In genomic region chr4:124102684-124103083, GRCm38 (mm10) we compare ENCODE assay signal across 9 mouse cellular contexts.
DNase-seq lines count a peak whose midpoint lies in the region; ATAC-seq and TF ChIP-seq lines count a peak whose summit lies in the region.
"Had no signal": no experiment of that assay in that cellular context is flagged by ENCODE, and none has a peak within 500 bp of the region (broad histone marks: within the 10 kb centered on the region; RNA-seq: fewer than 3 reads in every experiment).

No protein-coding gene starts in this region.

- 47% methylated on average over 2 of the region's 2 CpGs for WGBS in kidney, embryonic 14.5 days
- WGBS in liver, embryonic 14.5 days (ENCODE audit: insufficient replicate concordance) = 25% methylated on average over 2 of the region's 2 CpGs
- WGBS in forebrain, embryonic 15.5 days = 42% methylated on average over 2 of the region's 2 CpGs

- no peak overlapping the region for H3K9ac ChIP-seq in kidney, embryonic 14.5 days (ENCODE audit: low read depth, low read length)
- no peak overlapping the region for H3K9ac ChIP-seq in ES-Bruce4 (ENCODE audit: low read depth, poor library complexity, severe bottlenecking)
- no peak overlapping the region for H3K9ac ChIP-seq in liver, embryonic 14.5 days (replicated peaks)
- H3K9ac ChIP-seq in forebrain, embryonic 15.5 days (replicated peaks) = no peak overlapping the region
- H3K9ac ChIP-seq: embryonic facial prominence, embryonic 13.5 days had no signal

- H3K27me3 ChIP-seq in kidney, embryonic 14.5 days (ENCODE audit: control insufficient read depth, insufficient read depth, low read length) = no peaks in the 10 kb centered on the region
- no peaks in the 10 kb centered on the region for H3K27me3 ChIP-seq in ES-Bruce4 (ENCODE audit: control insufficient read depth, insufficient read depth, low read length, poor library complexity, severe bottlenecking)
- H3K27me3 ChIP-seq in liver, embryonic 14.5 days (ENCODE audit: control insufficient read depth, insufficient read depth, low read length) = no peaks in the 10 kb centered on the region
- no peaks in the 10 kb centered on the region for H3K27me3 ChIP-seq in forebrain, embryonic 15.5 days
- H3K27me3 ChIP-seq: embryonic facial prominence, embryonic 13.5 days had no signal

- H3K4me2 ChIP-seq in kidney, embryonic 14.5 days (replicated peaks; ENCODE audit: low read depth, low read length) = no peak overlapping the region
- H3K4me2 ChIP-seq in liver, embryonic 14.5 days (ENCODE audit: low read depth) = no peak overlapping the region
- no peak overlapping the region for H3K4me2 ChIP-seq in forebrain, embryonic 15.5 days (replicated peaks)
- H3K4me2 ChIP-seq: embryonic facial prominence, embryonic 13.5 days had no signal

- no peak for ATAC-seq in kidney, embryonic 14.5 days (ENCODE audit: low FRiP score, low TSS enrichment)
- ATAC-seq in liver, embryonic 14.5 days (ENCODE audit: insufficient read depth) = no peak
- no peak for ATAC-seq in forebrain, embryonic 15.5 days (replicated peaks)
- no peak for ATAC-seq in frontal cortex, adult (ENCODE audit: low TSS enrichment)

- no peaks in the 10 kb centered on the region for H3K9me3 ChIP-seq in kidney, embryonic 14.5 days (ENCODE audit: control insufficient read depth, low read length)
- H3K9me3 ChIP-seq in ES-Bruce4 (replicated peaks; ENCODE audit: control insufficient read depth, insufficient read depth, low read length, poor library complexity, severe bottlenecking) = no peaks in the 10 kb centered on the region; the same call in 1 of the 2 replicates
- no peaks in the 10 kb centered on the region for H3K9me3 ChIP-seq in liver, embryonic 14.5 days (ENCODE audit: control insufficient read depth, low read length)
- H3K9me3 ChIP-seq in forebrain, embryonic 15.5 days = no peaks in the 10 kb centered on the region
- H3K9me3 ChIP-seq: embryonic facial prominence, embryonic 13.5 days had no signal

- no peaks in the 10 kb centered on the region for H3K4me1 ChIP-seq in kidney, embryonic 14.5 days (ENCODE audit: control insufficient read depth, insufficient read depth, low read length)
- no peaks in the 10 kb centered on the region for H3K4me1 ChIP-seq in ES-Bruce4 (ENCODE audit: control insufficient read depth, insufficient read depth, low read length)
- H3K4me1 ChIP-seq in liver, embryonic 14.5 days (replicated peaks; ENCODE audit: control insufficient read depth in 2 of 2, insufficient read depth in 2 of 2, low read length in 1 of 2) = no peaks in the 10 kb centered on the region
- H3K4me1 ChIP-seq in forebrain, embryonic 15.5 days = peaks cover 5% of the 10 kb centered on the region; the same call in 1 of the 2 replicates

- no peak overlapping the region for H3K27ac ChIP-seq in kidney, embryonic 14.5 days (ENCODE audit: low read depth, low read length)
- H3K27ac ChIP-seq in ES-Bruce4 (ENCODE audit: insufficient read depth, low read length) = no peak overlapping the region
- H3K27ac ChIP-seq in liver, embryonic 14.5 days = no peak overlapping the region
- H3K27ac ChIP-seq in forebrain, embryonic 15.5 days (replicated peaks) = no peak overlapping the region
- H3K27ac ChIP-seq: embryonic facial prominence, embryonic 13.5 days had no signal

- TF ChIP-seq EP300 in ES-Bruce4 (IDR thresholded peaks at IDR 0.05; ENCODE audit: insufficient read depth, low read depth, low read length) = no peak
- TF ChIP-seq EP300 in liver, embryonic 14.5 days (IDR thresholded peaks at IDR 0.05; ENCODE audit: low read depth) = no peak

- H3K4me3 ChIP-seq in kidney, embryonic 14.5 days (ENCODE audit: low read length) = no peak overlapping the region
- H3K4me3 ChIP-seq in ES-Bruce4 (ENCODE audit: low read depth, low read length) = no peak overlapping the region
- no peak overlapping the region for H3K4me3 ChIP-seq in liver, embryonic 14.5 days (ENCODE audit: insufficient read depth in 1 of 2, low read depth in 2 of 2, low read length in 2 of 2)
- no peak overlapping the region for H3K4me3 ChIP-seq in forebrain, embryonic 15.5 days
- H3K4me3 ChIP-seq: embryonic facial prominence, embryonic 13.5 days had no signal

- DNase-seq in kidney, adult 9 months = peak; percentile 29
- peak; percentile 33 for DNase-seq in adrenal gland, adult 2 months
- no peak for DNase-seq in liver, embryonic 14.5 days (ENCODE audit: low read depth in 3 of 3, low spot score in 3 of 3)
- DNase-seq in left cerebral cortex, postnatal 14 days (ENCODE audit: low spot score in 2 of 2) = no peak

- peak; percentile 55 for TF ChIP-seq CTCF in ES-Bruce4 (IDR thresholded peaks at IDR 0.05; ENCODE audit: low read depth, low read length)
- TF ChIP-seq CTCF in liver, embryonic 14.5 days (IDR thresholded peaks at IDR 0.05; ENCODE audit: low read depth) = peak; percentile 70

- no peak for TF ChIP-seq POLR2A in ES-Bruce4 (IDR thresholded peaks at IDR 0.05; ENCODE audit: insufficient read depth, low read length)

- H3K36me3 ChIP-seq in kidney, embryonic 14.5 days (ENCODE audit: control insufficient read depth, insufficient read depth, low read length) = no peaks in the 10 kb centered on the region
- no peaks in the 10 kb centered on the region for H3K36me3 ChIP-seq in ES-Bruce4 (ENCODE audit: control insufficient read depth, insufficient read depth, low read length, poor library complexity, severe bottlenecking)
- no peaks in the 10 kb centered on the region for H3K36me3 ChIP-seq in liver, embryonic 14.5 days (replicated peaks; ENCODE audit: control insufficient read depth, insufficient read depth, low read depth)
- H3K36me3 ChIP-seq in forebrain, embryonic 15.5 days = no peaks in the 10 kb centered on the region
- H3K36me3 ChIP-seq: embryonic facial prominence, embryonic 13.5 days had no signal

- intact Hi-C loops in left cerebral cortex, postnatal 14 days (cut with DNase I) = no loop called here

Comparison
In these comparisons a context has a peak if more than half of its experiments do, and no peak if none do; other contexts are left out.
1. DNase-seq: peak in kidney, adult 9 months (single experiment) and adrenal gland, adult 2 months (single experiment); none in liver, embryonic 14.5 days (0 of 3) and left cerebral cortex, postnatal 14 days (0 of 2).